Mouse (Mus musculus) hematopoietic stem cell, adult 5-6 weeks (primary cell): Measurements from ENCODE around the gene Pakap. TPM values are rescaled to one million over a fixed set of nuclear protein-coding genes. Genes with fewer than 3 reads are reported as not detected.

Experiments
- ATAC-seq, 2 experiments: fragments of 125-278 bp in 1 of 2; replicated peaks in 1 of 2; 2 replicates each; pipeline ENCODE4 v1.8.0; 2016 to 2017; ENCODE audit warnings: inconsistent platforms in 2 of 2, mild to moderate bottlenecking in 2 of 2, moderate number of reproducible peaks in 2 of 2, low read depth in 1 of 2, moderate TSS enrichment in 1 of 2; ENCODE audit not compliant: low FRiP score in 2 of 2, poor library complexity in 2 of 2, severe bottlenecking in 2 of 2, insufficient read depth in 1 of 2, low TSS enrichment in 1 of 2
- total RNA-seq: library from RNA; stranded (forward); fragments of 172-1452, 232-1000 nt; gene quantifications from 2 replicates; pipeline ENCODE4 v1.2.3, GENCODE M21; 2017

The Pakap gene
- total RNA-seq, 1 experiment from 2014 or later = not detected

- no peak for ATAC-seq
Observed at GRCm38 (mm10) chr4:57568268-57569068, 489 bp downstream of the Pakap start.

GRCm38 (mm10) chr4:57569069-57569355 is 1.0 kb downstream of the Pakap start:
- no peak for ATAC-seq

- no peak for ATAC-seq
Observed at GRCm38 (mm10) chr4:57569711-57570110, 1.7 kb downstream of the Pakap start.

DNA sequence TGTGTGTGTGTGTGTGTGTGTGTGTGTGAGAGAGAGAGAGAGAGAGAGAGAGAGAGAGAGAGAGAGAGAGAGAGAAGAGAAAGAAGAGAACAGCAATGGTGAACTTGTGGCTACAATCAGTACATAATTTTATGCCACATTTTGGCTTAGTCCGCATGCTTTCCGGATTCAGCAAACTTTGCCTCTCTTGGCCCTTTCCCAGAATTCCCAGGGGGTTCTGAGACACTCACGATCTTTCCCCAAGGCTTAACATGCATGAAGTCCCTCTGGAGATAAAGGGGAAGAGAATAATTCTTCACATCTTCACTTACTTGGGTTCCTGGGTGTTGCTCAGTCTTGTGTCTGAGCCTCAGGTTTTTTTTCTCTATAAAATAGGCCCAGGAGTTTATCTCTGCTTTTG is 2.2 kb downstream of the Pakap start:
- no peak for ATAC-seq

GRCm38 (mm10) chr4:57574181-57574580 is 6.2 kb downstream of the Pakap start:
- no peak for ATAC-seq

DNA sequence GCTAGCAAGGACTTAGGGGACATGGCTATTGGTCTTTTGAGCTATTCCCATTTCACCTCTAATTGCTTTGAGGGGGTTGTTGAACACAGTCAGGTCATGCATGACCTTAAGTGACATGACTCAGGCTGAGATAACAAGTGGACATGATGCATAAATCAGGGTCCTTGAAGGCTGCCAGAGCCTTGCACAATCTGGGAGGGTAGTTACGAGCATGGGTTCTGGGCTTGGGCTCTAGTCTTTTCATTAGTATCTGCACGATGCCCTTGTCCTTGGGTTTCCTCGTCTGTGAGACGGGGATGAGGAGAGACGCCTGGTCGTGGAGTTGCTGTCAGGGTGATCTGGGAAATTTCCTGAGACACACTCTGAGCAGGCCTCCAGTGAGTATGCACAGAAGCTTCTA is 6.7 kb downstream of the Pakap start:
- ATAC-seq = no peak

DNA sequence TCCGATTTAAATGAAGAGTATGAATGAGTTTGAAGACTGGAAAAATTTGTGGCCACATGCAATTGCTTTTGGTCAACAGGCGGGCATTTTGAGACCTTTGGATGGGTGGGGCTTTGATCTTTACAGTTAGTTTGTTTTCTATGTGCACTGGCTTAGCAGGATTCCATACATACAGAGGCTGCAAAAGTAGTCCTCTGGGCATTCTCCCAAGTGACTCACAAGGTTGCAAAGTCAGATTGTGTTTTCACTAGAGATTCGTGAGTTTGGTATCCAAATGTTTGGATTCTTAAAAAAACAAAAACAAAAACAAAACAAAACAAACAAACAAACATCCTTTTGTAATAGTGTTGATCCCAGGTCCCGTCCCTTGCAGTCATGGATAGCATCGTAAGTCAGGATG is 7.7 kb downstream of the Pakap start:
- no peak for ATAC-seq

- no peak for ATAC-seq
Observed at GRCm38 (mm10) chr4:57576095-57576494, 8.1 kb downstream of the Pakap start.

DNA sequence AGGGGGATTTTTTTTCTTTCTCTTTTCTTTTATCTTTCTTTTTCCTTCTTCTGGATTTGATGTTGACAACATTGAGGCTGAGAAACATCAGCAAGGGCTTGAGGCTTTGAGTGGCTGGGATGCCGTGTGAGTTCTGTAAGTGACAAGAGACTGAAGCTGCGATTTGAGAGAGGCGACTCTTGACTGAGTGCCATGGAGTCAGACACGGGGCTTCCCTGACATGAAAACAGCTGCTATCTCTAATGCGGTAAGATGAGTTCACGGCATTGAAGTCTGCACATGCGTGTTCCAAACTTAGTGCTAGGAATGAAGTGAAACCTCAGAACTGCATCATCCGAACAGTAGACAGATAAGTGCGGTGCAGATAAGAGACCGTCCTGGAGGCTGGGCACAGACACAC is 11.7 kb downstream of the Pakap start:
- ATAC-seq = no peak

GRCm38 (mm10) chr4:57585281-57585800 is 17.4 kb downstream of the Pakap start:
- ATAC-seq = no peak

DNA sequence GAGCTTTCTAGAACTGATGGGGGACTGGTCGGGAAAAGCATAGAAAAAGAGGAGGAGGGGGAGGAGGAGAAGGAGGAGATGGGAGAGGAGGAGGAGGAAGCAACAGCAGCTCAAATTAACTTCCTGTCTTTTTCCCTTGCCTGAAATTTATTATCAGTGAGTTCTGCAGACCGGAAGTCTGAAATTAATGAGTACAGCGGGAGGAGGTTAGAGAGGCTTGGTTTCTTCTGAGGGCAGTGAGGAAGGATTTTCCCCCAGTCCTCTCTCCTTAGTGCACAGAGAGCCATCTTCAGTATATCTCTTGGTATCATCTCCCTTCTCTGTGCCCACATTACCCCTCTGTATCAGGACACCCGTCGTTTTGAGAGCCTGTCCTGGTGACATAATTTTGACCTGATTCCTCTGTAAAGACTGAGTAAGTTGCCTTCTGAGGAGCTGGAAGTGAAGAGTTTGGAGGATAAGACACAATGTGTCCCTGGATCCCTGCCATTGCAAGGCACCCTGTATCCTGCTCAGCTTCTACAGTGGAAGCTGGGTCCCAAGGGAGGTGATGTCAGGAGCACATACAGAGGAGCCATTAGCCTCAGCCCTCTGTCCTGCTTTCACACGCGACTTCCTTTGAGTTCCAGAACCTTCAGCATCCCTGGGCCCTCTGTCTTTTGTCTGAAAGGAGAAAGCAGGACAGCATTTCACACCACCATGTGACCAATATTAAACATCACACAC is 19.1 kb downstream of the Pakap start:
- ATAC-seq = no peak

GRCm38 (mm10) chr4:57588356-57588755 is 20.4 kb downstream of the Pakap start:
- ATAC-seq = no peak

GRCm38 (mm10) chr4:57592751-57593150 is 24.8 kb downstream of the Pakap start:
- no peak for ATAC-seq

DNA sequence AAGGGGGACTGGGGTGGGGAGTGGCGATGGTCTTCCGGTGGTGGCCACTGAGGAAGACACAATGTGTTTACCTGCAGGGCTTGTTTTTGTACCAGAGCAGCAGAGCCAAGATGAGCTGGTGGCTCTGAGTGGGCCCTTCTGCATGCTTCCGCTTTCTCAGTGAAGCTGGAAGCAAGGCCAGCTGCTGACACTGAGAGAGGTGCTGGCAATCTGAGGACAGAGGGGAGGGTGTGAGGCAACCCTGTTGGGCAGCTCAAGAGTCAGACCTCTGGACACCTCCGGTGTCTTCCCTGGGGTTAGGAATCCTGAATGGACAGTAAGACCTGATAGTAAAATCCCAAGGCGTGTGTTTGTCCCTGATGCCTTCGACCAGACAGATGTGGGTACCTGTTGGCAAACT is 32.0 kb downstream of the Pakap start:
- ATAC-seq = no peak

- no peak for ATAC-seq
Observed at GRCm38 (mm10) chr4:57600685-57601457, 32.9 kb downstream of the Pakap start.

GRCm38 (mm10) chr4:57601458-57601835 is 33.5 kb downstream of the Pakap start:
- ATAC-seq = no peak

DNA sequence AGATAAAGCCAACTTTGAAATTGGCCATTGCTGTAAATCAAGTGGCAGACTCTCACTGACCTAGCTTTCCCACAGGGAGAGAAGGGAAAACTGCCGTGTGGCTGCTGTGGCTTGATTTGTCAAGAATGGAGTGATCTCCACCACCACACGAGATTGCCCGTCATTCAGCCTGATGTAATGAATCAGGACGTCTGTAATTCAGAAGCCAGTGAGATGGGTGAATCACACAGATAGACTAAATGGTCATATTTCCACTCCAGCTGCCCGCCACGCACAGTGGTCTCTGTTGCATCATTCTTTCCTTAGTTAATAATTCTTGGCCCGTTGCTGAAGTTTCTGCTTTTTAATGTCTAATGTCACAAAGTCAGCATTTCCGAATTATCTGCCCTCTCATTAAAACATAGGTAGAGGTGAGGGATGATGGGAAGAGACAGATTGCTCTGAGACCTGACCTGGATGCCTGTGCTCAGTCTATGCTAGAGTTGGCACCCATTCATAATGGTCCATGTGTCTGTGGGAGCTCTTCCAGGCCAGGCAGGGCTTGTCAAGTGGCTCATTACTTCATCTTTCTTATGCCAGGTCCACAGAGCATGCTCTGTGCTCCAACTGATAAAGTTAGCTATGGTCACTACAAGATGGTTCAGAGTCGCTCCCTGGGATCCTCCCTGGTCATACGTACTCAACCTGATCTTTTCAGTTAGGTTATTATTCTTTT is 34.1 kb downstream of the Pakap start:
- ATAC-seq = no peak

DNA sequence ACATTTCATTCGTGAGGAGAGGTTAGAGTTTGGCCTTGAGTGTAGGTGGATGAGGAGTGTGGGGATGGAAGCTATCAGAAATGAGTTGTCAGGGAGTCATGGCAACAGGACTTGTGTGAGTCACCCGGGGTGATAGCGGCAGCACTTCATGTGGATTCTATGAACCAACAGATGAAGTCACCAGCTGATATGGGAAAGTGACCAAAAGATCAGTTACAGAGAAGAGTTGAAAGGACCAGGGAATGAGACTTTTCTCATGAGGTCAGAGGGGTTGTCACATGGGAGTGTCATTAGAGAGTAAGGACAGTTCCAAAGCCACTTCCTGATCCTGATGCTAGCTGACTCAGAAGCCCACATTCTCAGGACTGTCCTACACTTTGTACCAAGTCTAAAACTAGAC is 38.3 kb downstream of the Pakap start:
- no peak for ATAC-seq
